Mouse (Mus musculus) intestine, embryonic 16.5 days (tissue): ENCODE data around the gene Axdnd1. TPM values are rescaled to one million over a fixed set of nuclear protein-coding genes. Genes with fewer than 3 reads are reported as not detected.

ENCODE experiments used
- ATAC-seq: fragments of 200-750 bp; cut with Nextera tagmentation; 2 replicates; pipeline ENCODE4 v1.8.0; 2017; ENCODE audit warnings: moderate TSS enrichment, moderate library complexity
- H3K27ac ChIP-seq: fragments of 300-500 bp; sonication (generic); 2 replicates; pipeline ENCODE4 v1.5.1; 2014; ENCODE audit warnings: mild to moderate bottlenecking, low read length
- H3K27me3 ChIP-seq: fragments of 300-500 bp; sonication (generic); replicated peaks from 2 replicates; pipeline ENCODE4 v1.6.1; 2014; ENCODE audit warnings: low read length, control low read depth, mixed read lengths; ENCODE audit not compliant: control insufficient read depth, insufficient read depth
- H3K36me3 ChIP-seq: fragments of 300-500 bp; sonication (generic); 2 replicates; pipeline ENCODE4 v1.6.1; 2014; ENCODE audit warnings: low read length, control low read depth; ENCODE audit not compliant: control insufficient read depth, insufficient read depth
- H3K4me1 ChIP-seq: fragments of 300-500 bp; sonication (generic); 2 replicates; pipeline ENCODE4 v1.6.1; 2014; ENCODE audit warnings: low read length, control low read depth, mixed read lengths; ENCODE audit not compliant: control insufficient read depth, insufficient read depth
- H3K4me2 ChIP-seq: fragments of 300-500 bp; sonication (generic); 2 replicates; pipeline ENCODE4 v1.6.1; 2014; ENCODE audit warnings: low read depth, low read length, control low read depth
- H3K4me3 ChIP-seq: fragments of 300-500 bp; sonication (generic); 2 replicates; pipeline ENCODE4 v1.5.1; 2014; ENCODE audit warnings: mild to moderate bottlenecking, low read length
- H3K9ac ChIP-seq: fragments of 300-500 bp; sonication (generic); 2 replicates; pipeline ENCODE4 v1.6.1; 2014; ENCODE audit warnings: low read depth, low read length
- H3K9me3 ChIP-seq: fragments of 300-500 bp; sonication (generic); 2 replicates; pipeline ENCODE4 v1.6.1; 2016; ENCODE audit warnings: low read length, control low read depth; ENCODE audit not compliant: control insufficient read depth
- WGBS: fragments of 180-500 bp; shearing (Covaris S2); extraction: QIAGEN DNeasy Blood & Tissue Kit; methylation state at CpG from one replicate; pipeline ENCODE4 v1.1.7; 2014; 5-methylcytosine and 5-hydroxymethylcytosine counted together
- polyA plus RNA-seq: library from polyadenylated mRNA; unstranded; fragments of >200 nt; fragmentation: Nextera tagmentation; extraction: Ambion mirVana; gene quantifications from 2 replicates; pipeline ENCODE4 v1.2.1, GENCODE M21; 2015

The Axdnd1 gene
- polyA plus RNA-seq, 1 experiment from 2014 or later: 0.29 TPM

DNA sequence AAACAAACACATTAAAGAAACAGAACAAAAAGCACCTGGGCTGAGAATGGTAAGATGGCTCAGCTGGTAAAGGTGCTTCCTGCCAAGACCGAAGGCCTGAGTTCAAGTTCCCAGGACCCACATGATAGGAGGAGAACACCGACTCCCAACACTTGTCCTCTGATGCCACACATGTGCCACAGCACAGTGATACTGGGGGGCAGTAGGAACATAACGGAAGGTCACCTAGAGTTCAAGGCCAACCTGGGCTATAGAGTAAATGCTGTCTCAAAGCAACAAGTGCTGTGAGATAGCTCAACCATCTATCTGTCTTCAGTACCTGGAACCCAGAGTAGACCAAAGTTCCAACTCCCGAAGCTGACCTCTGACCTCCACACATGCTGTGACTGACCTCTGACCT, 39.3 kb upstream of the Axdnd1 start:
- H3K4me2 ChIP-seq: no peak overlapping the region
- no peaks in the 10 kb centered on the region for H3K9me3 ChIP-seq
- 91% methylated on average over 4 of the region's 4 CpGs for WGBS
- H3K4me1 ChIP-seq: peaks cover 32% of the 10 kb centered on the region
- H3K36me3 ChIP-seq: 0 out of 2 replicates have a peak, but pooled peaks cover 5% of the 10 kb centered on the region
- H3K4me3 ChIP-seq: no peak overlapping the region
- no peaks in the 10 kb centered on the region for H3K27me3 ChIP-seq
- H3K9ac ChIP-seq: no peak overlapping the region
- no peak for ATAC-seq
- H3K27ac ChIP-seq: peak overlapping the region; percentile 45; the same call in 1 of the 2 replicates

- H3K4me3 ChIP-seq: no peak overlapping the region
- no peaks in the 10 kb centered on the region for H3K9me3 ChIP-seq
- no peak overlapping the region for H3K4me2 ChIP-seq
- H3K27me3 ChIP-seq: no peaks in the 10 kb centered on the region
- WGBS: 55% methylated on average over 3 of the region's 3 CpGs
- no peak overlapping the region for H3K9ac ChIP-seq
- peak; percentile 21; the same call in 1 of the 2 replicates for ATAC-seq
- peak overlapping the region; percentile 45; the same call in 1 of the 2 replicates for H3K27ac ChIP-seq
- H3K4me1 ChIP-seq: peaks cover 37% of the 10 kb centered on the region
- H3K36me3 ChIP-seq: 0 out of 2 replicates have a peak, but pooled peaks cover 5% of the 10 kb centered on the region
These were observed 38.7 kb upstream of the Axdnd1 start for GRCm38 (mm10) chr1:156459690-156460089.

DNA sequence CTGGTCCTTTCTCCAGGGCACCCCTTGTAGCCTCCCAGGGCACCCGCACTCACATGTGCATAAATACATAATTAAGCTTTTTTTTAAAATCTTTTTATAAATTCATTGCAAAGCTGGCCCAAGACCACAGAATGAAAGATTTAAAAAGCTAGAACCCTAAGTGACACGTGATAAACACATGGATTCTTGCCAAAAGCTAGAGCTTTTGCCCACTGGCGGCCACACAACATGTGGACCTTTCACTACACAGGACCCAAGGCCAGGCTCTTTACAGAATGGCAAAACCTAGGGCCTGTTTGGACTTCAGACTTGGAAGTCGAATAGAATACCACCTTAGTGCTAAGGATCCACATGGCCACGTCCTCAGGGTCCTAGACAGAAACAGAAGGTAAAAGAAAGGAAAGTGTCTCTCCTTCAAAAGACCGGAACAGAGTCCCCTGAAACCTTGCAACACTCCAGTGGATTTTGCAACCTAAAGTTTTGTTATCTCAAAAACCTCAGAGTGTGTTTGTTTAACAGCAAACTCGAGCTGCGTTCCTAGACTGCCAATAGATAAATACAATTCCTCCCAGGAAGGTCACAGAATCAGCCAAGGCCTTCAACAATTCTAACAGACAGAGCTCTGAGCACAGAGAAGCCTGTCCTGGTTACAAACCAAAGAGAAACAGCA, 37.6 kb upstream of the Axdnd1 start:
- no peaks in the 10 kb centered on the region for H3K27me3 ChIP-seq
- no peak overlapping the region for H3K4me2 ChIP-seq
- peak overlapping the region; percentile 69 for H3K27ac ChIP-seq
- no peak for ATAC-seq
- no peaks in the 10 kb centered on the region for H3K9me3 ChIP-seq
- H3K4me3 ChIP-seq: no peak overlapping the region
- peaks cover 40% of the 10 kb centered on the region for H3K4me1 ChIP-seq
- H3K36me3 ChIP-seq: peaks cover 8% of the 10 kb centered on the region; the same call in 1 of the 2 replicates
- no peak overlapping the region for H3K9ac ChIP-seq
- WGBS: 58% methylated on average over 8 of the region's 8 CpGs

DNA sequence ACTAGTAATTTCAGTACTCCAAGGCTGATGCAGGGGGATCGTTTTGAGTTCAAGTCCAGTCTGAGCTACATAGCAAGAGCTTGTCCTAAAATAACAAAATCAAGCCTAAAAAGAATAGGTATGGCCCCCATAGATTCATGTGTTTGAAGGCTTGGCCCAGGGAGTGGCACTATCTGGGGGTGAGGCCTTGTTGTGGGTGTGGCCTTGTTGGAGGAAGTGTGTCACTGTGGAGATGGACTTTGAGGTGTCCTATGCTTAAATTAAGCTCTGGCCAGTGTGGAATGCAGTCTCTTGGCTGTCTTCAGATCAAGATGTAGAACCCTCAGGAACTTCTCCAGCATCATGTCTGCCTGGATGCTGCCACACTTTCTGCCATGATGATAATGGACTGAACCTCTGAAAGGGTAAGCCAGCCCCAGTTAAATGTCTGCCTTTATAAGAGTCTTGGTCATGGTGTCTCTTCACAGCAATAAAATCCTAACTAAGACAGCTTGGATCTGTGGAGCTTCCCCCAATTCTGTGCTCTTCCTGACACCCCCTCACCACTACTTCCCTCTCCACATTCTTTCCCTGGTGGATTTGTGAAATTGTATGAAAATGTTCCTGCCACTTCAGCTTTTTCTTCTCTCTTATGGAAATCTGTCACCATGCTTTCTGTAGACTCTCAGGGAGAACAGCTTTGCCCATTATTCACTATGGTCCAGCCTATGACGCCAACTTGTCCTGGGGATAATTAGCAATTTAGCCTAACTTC, 34.2 kb upstream of the Axdnd1 start:
- Histone ChIP-seq H3K4me2 (no peak overlapping the region), H3K27me3 (no peaks in the 10 kb centered on the region), H3K36me3 (peaks cover 8% of the 10 kb centered on the region; the same call in 1 of the 2 replicates), H3K9ac (no peak overlapping the region), H3K9me3 (no peaks in the 10 kb centered on the region), H3K27ac (no peak overlapping the region), H3K4me3 (no peak overlapping the region), H3K4me1 (peaks cover 31% of the 10 kb centered on the region)
- peak; percentile 67 for ATAC-seq
- WGBS: 94% methylated on average over 2 of the region's 2 CpGs

DNA sequence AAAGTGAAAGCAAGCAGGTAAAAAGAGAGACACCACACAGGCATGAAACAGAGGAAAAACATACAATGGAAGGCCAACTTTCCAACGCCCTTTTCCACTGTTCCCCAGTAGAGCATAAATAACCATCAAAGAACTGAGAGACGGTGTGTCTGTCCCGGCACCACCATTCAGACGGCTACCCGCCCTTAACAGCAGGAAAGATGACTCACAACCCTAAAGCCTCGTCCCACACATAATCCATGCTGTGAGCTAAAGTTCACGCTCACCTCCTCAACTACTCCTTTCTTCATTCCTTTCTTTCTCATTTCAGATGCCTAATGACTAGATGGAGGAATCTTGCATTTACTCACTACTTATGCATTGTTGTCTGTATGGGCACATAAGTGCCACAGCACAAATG, 33.4 kb upstream of the Axdnd1 start:
- H3K9ac ChIP-seq: no peak overlapping the region
- 0 out of 2 replicates have a peak, but pooled peaks have one; percentile 45 for ATAC-seq
- H3K36me3 ChIP-seq: peaks cover 8% of the 10 kb centered on the region; the same call in 1 of the 2 replicates
- 49% methylated on average over 7 of the region's 7 CpGs for WGBS
- no peak overlapping the region for H3K27ac ChIP-seq
- H3K4me3 ChIP-seq: no peak overlapping the region
- no peak overlapping the region for H3K4me2 ChIP-seq
- H3K9me3 ChIP-seq: no peaks in the 10 kb centered on the region
- H3K27me3 ChIP-seq: no peaks in the 10 kb centered on the region
- H3K4me1 ChIP-seq: peaks cover 25% of the 10 kb centered on the region

GRCm38 (mm10) chr1:156453876-156454275, 32.9 kb upstream of the Axdnd1 start:
- no peaks in the 10 kb centered on the region for H3K27me3 ChIP-seq
- WGBS: 78% methylated on average over 10 of the region's 10 CpGs
- H3K9me3 ChIP-seq: no peaks in the 10 kb centered on the region

DNA sequence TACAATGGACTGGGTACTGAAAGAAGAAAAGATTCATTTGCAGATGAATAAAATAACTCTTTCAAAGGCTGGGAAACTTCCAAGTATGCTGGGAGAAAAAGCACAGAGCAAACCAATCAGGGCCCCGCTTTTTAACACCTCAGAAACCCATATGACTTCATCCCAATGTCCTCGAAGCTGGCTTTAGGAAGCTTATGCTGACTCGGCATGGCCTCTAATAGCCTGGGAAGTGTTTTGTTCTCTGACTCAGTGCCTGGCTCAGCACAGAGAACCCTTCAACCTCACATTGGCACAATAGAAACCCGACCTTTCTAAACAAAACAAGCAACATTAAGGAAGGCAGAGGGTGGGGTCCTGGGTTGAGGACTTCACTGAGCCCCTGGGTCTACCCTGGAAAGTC, 29.5 kb upstream of the Axdnd1 start:
- no peak overlapping the region for H3K4me2 ChIP-seq
- ATAC-seq: no peak
- H3K9ac ChIP-seq: no peak overlapping the region
- H3K27ac ChIP-seq: 0 out of 2 replicates have a peak overlapping the region, but pooled peaks have one; percentile 23
- H3K9me3 ChIP-seq: no peaks in the 10 kb centered on the region
- H3K36me3 ChIP-seq: peaks cover 3% of the 10 kb centered on the region; the same call in 1 of the 2 replicates
- H3K4me1 ChIP-seq: peaks cover 11% of the 10 kb centered on the region; the same call in 1 of the 2 replicates
- WGBS: 51% methylated on average over 4 of the region's 4 CpGs
- no peak overlapping the region for H3K4me3 ChIP-seq
- H3K27me3 ChIP-seq: no peaks in the 10 kb centered on the region

More at GRCm38 (mm10) chr1:156453876-156454275, 32.9 kb upstream of the Axdnd1 start:
- Histone ChIP-seq H3K4me2 (no peak overlapping the region), H3K4me1 (peaks cover 23% of the 10 kb centered on the region; the same call in 1 of the 2 replicates), H3K4me3 (no peak overlapping the region), H3K36me3 (peaks cover 8% of the 10 kb centered on the region; the same call in 1 of the 2 replicates), H3K9ac (no peak overlapping the region), H3K27ac (no peak overlapping the region)
- ATAC-seq: no peak

GRCm38 (mm10) chr1:156449691-156450090, 28.7 kb upstream of the Axdnd1 start:
- peaks cover 3% of the 10 kb centered on the region; the same call in 1 of the 2 replicates for H3K4me1 ChIP-seq
- no peak for ATAC-seq
- 81% methylated on average over 17 of the region's 17 CpGs for WGBS
- H3K27me3 ChIP-seq: no peaks in the 10 kb centered on the region
- H3K4me2 ChIP-seq: no peak overlapping the region
- no peak overlapping the region for H3K9ac ChIP-seq
- H3K4me3 ChIP-seq: no peak overlapping the region
- no peak overlapping the region for H3K27ac ChIP-seq
- H3K36me3 ChIP-seq: peaks cover 3% of the 10 kb centered on the region; the same call in 1 of the 2 replicates
- H3K9me3 ChIP-seq: no peaks in the 10 kb centered on the region

GRCm38 (mm10) chr1:156449089-156449488, 28.1 kb upstream of the Axdnd1 start:
- Histone ChIP-seq H3K9ac (no peak overlapping the region), H3K4me1 (no peaks in the 10 kb centered on the region), H3K9me3 (no peaks in the 10 kb centered on the region), H3K27me3 (no peaks in the 10 kb centered on the region), H3K27ac (no peak overlapping the region), H3K4me2 (no peak overlapping the region), H3K36me3 (peaks cover 3% of the 10 kb centered on the region; the same call in 1 of the 2 replicates), H3K4me3 (no peak overlapping the region)
- ATAC-seq: no peak
- 85% methylated on average over 7 of the region's 7 CpGs for WGBS
